Mouse (Mus musculus): ENCODE results near the gene Plekho2.

DNA sequence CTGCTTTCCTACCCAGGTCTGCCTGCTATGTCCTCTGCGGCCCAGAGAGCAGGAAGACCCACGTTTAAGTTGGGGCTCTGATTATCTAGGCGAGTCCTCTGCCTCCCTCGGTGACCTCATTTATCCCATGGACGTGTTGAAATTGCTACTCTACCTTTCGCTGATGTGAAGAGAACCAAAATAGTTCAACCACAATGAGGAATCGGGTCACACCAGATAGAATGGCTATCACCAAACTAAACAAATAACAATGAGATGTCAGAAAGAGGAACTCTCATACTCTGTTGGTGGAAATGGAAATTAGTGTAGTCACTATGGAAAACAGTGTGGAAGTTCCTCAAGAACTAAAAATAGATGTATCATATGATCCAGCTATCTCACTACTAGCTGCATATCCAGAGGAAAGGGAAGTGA, 37.7 kb downstream of the Plekho2 start:
- TF ChIP-seq POLR2A (IDR thresholded peaks at IDR 0.05; ENCODE audit: low read depth, low read length) (no peak), CTCF (IDR thresholded peaks at IDR 0.05; ENCODE audit: borderline replicate concordance, insufficient read depth, low read length) (no peak)

Measured in embryonic fibroblast, embryonic 13.5 days (primary cell).